Mouse (Mus musculus): ENCODE results near the gene Filip1. TPM values are rescaled to one million over a fixed set of nuclear protein-coding genes. Genes with fewer than 3 reads are reported as not detected.

Gene Filip1
- polyA plus RNA-seq, 1 experiment from 2014 or later = 4.2 TPM

DNA sequence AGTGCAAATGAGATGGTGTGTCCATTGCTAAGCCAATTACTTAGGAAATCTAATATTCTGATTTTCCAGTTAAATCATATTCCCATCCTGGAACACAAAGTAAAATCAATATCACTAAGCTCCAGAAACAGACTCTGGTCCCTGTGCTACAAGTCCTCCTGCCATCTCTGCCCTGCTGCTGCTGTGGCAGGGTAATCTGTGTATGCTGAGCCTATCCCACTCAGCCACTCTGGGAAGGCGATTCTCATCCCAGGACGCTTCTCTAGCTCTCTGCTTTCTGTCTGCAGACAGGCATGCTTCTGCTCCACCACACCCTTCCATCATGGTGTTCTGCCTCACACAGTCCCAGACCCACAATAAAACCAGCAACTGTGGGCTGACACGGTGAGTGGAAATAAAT lies 7.8 kb upstream of the Filip1 start:
- no peak for ATAC-seq (ENCODE audit: low FRiP score)
- 68% methylated on average over 3 of the region's 3 CpGs for WGBS
- no peak overlapping the region for H3K4me3 ChIP-seq

DNA sequence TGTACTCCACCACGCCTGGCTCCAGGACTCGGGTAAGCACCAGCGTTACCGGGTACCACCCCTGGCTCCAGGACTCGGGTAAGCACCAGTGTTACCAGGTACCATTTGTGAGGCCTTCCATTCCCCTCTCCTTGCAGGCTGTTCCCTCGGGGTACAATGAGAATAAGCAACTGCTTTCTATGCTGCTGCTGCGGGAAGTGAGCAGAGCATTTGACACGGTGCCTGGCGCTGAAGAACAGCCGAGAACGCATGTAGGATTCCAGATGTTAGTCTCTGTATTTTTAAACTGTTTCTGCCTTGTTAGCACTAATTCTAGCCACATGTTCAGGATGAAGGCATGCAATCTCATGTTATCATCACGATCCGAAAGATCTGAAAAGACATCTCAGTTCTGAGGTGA lies 635 bp downstream of the Filip1 start:
- no peak for ATAC-seq (ENCODE audit: low FRiP score)
- Histone ChIP-seq H3K4me3 (no peak overlapping the region), H3K4me1 (no peaks in the 10 kb centered on the region), H3K27ac (no peak overlapping the region), H3K9ac (no peak overlapping the region), H3K9me3 (replicated peaks) (no peaks in the 10 kb centered on the region), H3K27me3 (no peaks in the 10 kb centered on the region), H3K36me3 (no peaks in the 10 kb centered on the region), H3K4me2 (replicated peaks) (no peak overlapping the region)
- 83% methylated on average over 13 of the region's 13 CpGs for WGBS

More for the DNA sequence above, 7.8 kb upstream of the Filip1 start:
- no peak overlapping the region for H3K27ac ChIP-seq
- no peaks in the 10 kb centered on the region for H3K4me1 ChIP-seq
- H3K9ac ChIP-seq = no peak overlapping the region
- no peaks in the 10 kb centered on the region for H3K27me3 ChIP-seq
- H3K9me3 ChIP-seq (replicated peaks) = no peaks in the 10 kb centered on the region
- no peak overlapping the region for H3K4me2 ChIP-seq (replicated peaks)
- no peaks in the 10 kb centered on the region for H3K36me3 ChIP-seq

DNA sequence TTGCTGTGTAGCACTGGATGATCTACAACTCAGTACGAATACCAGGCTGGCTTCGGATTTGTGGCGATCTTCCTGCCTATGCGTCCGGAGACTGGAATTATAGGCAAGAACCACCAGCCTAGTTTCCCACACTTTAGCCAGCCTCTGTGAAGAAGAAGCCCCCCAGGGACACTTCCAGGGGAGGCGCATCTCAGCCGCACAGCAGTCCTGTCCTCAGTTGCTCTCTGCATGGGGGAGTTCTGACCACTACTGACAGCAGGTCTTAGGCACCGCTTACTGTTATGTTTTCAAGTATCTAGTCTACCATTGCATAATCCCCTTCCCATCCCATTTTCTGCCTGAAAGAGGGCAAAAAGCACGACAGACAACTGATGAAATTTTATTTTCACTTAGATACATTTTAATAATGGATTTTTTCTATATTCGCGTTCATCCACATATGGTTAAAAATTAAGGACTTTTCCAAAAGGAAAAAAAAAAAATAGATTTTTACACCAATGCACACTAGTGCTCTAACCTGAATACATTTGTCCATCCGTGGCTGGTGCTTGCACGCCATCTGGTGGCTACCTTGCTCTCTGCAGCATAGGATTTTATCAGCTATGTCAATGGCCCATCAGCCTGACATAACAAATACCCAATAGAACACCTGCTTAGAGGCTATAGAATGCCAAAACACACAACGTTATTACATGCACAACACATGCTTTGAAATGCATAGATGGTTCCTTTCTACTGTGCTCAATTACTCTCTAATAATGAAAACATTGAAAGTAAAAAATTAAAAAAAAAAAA lies 10.1 kb downstream of the Filip1 start:
- Histone ChIP-seq H3K9me3 (replicated peaks) (no peaks in the 10 kb centered on the region), H3K4me3 (no peak overlapping the region), H3K9ac (no peak overlapping the region), H3K36me3 (no peaks in the 10 kb centered on the region), H3K27me3 (no peaks in the 10 kb centered on the region), H3K4me1 (peaks cover 2% of the 10 kb centered on the region; the same call in 1 of the 2 replicates), H3K4me2 (replicated peaks) (no peak overlapping the region), H3K27ac (no peak overlapping the region)
- peak; percentile 78 for ATAC-seq (ENCODE audit: low FRiP score)
- WGBS = 42% methylated on average over 14 of the region's 14 CpGs

DNA sequence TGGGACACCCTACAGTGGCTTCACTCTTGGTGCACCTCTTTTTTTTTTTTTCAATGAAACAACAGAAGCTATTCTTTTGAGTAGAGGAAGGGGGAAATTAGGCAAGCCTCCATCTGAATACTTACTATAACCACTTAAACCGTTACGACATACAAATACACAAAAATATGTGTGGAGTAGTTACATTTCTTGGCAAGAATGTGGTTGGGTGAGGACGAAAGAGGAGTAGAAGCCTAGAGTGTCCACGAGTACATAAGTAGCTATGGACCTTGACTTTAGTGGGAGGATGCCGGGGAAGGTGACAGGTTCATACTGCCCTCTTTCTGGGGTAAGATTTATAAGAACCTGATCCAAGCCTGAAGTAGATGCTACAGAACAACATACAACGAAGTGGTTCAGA lies 15.4 kb downstream of the Filip1 start:
- no peak overlapping the region for H3K4me3 ChIP-seq
- H3K4me1 ChIP-seq = no peaks in the 10 kb centered on the region
- H3K4me2 ChIP-seq (replicated peaks) = no peak overlapping the region
- no peak overlapping the region for H3K27ac ChIP-seq
- no peak for ATAC-seq (ENCODE audit: low FRiP score)
- no peak overlapping the region for H3K9ac ChIP-seq
- H3K27me3 ChIP-seq = no peaks in the 10 kb centered on the region
- no peaks in the 10 kb centered on the region for H3K36me3 ChIP-seq
- no peaks in the 10 kb centered on the region for H3K9me3 ChIP-seq (replicated peaks)
- WGBS = 87% methylated on average over 6 of the region's 6 CpGs

DNA sequence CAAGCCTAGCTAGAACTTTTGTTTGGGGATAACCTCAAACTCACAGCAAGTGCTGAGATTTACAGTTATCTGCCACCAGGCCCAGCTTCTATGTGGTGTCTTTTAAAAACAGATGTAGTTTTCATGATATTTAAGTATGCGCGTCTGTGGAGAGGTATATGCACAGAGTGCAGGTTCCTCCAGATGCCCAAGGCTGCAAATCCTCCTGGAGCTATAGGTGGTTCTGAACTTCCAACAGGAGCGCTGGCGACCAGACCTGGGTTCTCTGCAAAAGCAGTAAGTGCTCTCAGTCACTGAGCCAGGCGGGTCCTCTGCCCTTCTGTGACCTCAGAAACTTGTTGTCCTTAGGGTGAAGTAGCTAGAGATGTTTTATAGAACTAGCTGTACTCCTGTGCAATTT lies 18.4 kb downstream of the Filip1 start:
- Histone ChIP-seq H3K4me3 (no peak overlapping the region), H3K27ac (no peak overlapping the region), H3K27me3 (no peaks in the 10 kb centered on the region), H3K9ac (no peak overlapping the region), H3K9me3 (replicated peaks) (no peaks in the 10 kb centered on the region), H3K36me3 (no peaks in the 10 kb centered on the region), H3K4me1 (no peaks in the 10 kb centered on the region), H3K4me2 (replicated peaks) (no peak overlapping the region)
- no peak for ATAC-seq (ENCODE audit: low FRiP score)
- 92% methylated on average over 5 of the region's 5 CpGs for WGBS

DNA sequence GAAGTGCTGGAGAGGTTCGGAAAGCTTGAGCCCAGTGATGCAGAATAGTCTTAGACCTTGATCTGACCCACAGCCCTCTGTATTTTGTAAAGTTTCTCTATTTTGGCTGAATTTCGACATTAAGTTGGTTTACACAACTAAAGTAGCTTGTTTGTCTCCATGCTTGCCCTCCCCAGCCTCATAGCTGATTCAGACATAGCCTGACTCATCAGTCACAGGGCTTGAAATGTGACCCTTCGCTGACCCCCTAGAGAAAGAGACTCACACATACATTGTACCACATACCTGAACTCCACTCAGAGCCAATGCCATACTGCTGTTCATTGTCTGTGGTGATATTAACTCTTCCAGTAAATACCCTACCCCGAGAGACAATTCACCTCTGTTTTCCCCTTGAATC lies 19.6 kb downstream of the Filip1 start:
- Histone ChIP-seq H3K27ac (no peak overlapping the region), H3K4me2 (replicated peaks) (no peak overlapping the region), H3K4me1 (no peaks in the 10 kb centered on the region), H3K36me3 (no peaks in the 10 kb centered on the region), H3K9me3 (replicated peaks) (no peaks in the 10 kb centered on the region), H3K27me3 (no peaks in the 10 kb centered on the region), H3K9ac (no peak overlapping the region), H3K4me3 (no peak overlapping the region)
- WGBS = 78% methylated on average over 4 of the region's 4 CpGs
- ATAC-seq (ENCODE audit: low FRiP score) = no peak

DNA sequence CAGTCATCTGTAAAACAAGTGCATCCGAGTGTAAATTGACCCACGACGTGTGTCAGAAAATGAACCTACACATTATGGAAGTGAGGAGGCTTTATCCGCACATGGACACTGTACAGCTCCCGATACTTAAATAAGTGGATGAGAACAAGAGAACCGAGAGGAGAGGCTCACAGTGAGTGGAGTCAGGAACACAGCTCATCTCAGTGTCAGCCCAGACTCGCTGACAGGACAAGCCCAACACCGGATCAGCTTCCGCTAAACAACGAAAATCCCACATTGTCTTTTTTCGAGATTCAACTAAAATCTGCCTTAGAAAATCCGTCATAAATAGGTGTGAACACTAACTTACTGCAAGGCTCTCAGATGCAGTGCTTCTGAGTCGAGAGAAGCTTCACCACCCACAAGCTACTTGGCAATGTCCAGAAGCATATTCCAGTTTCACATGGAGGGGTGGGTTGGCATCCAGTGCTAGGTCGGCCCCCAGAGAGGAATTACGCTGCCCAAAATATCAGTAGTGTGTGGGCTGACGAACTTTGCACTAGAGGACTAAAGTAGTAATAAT lies 22.1 kb downstream of the Filip1 start:
- Histone ChIP-seq H3K4me1 (no peaks in the 10 kb centered on the region), H3K9me3 (replicated peaks) (no peaks in the 10 kb centered on the region), H3K27ac (no peak overlapping the region), H3K4me2 (replicated peaks) (no peak overlapping the region), H3K27me3 (no peaks in the 10 kb centered on the region), H3K4me3 (no peak overlapping the region), H3K9ac (no peak overlapping the region), H3K36me3 (no peaks in the 10 kb centered on the region)
- 81% methylated on average over 16 of the region's 16 CpGs for WGBS
- ATAC-seq (ENCODE audit: low FRiP score) = no peak

DNA sequence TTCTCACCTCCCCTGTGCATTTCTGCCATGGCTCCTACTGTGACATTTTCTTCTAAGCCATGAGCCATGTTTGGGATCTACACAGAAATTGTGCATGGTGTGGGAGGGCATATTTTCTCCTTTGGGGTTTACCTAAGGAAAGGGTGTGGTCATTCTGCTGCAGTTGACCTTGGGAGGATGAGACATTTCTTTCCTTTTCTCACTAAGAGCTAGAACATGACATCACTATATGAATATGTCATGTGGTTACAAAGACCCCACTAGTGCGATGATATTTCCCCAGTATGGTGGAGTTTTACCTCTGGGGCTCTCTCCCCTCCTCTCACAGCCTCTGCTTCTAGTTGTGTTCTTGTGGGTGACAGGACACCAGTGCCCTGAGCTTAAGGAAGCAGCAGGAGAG lies 22.9 kb downstream of the Filip1 start:
- no peaks in the 10 kb centered on the region for H3K36me3 ChIP-seq
- H3K4me2 ChIP-seq (replicated peaks) = no peak overlapping the region
- ATAC-seq (ENCODE audit: low FRiP score) = no peak
- H3K27ac ChIP-seq = no peak overlapping the region
- no peaks in the 10 kb centered on the region for H3K4me1 ChIP-seq
- H3K4me3 ChIP-seq = no peak overlapping the region
- H3K9me3 ChIP-seq (replicated peaks) = no peaks in the 10 kb centered on the region
- WGBS = 79% methylated on average over 1 of the region's 1 CpGs
- H3K9ac ChIP-seq = no peak overlapping the region
- H3K27me3 ChIP-seq = no peaks in the 10 kb centered on the region

DNA sequence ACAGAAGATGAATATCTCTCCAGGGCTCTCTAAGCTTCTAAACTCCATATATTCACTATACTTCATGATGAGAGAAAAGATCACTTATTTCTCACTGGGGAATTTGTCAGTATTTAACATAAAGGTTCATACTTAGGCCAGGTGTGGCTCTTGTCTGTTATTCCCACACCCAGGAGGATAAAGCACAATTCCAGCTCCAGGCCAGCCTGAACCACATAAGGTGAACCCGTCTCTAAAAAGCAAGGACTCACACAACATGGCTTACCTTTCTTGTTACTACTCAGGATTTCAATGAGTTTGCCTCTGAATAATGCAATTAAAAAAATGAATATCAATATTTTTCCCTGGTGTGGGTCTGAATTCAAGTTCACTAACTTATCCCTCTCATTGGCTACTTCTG lies 23.6 kb downstream of the Filip1 start:
- no peak overlapping the region for H3K4me2 ChIP-seq (replicated peaks)
- H3K4me3 ChIP-seq = no peak overlapping the region
- no peak overlapping the region for H3K27ac ChIP-seq
- H3K9me3 ChIP-seq (replicated peaks) = no peaks in the 10 kb centered on the region
- 85% methylated on average over 1 of the region's 1 CpGs for WGBS
- H3K4me1 ChIP-seq = no peaks in the 10 kb centered on the region
- no peaks in the 10 kb centered on the region for H3K36me3 ChIP-seq
- H3K27me3 ChIP-seq = no peaks in the 10 kb centered on the region
- H3K9ac ChIP-seq = no peak overlapping the region
- ATAC-seq (ENCODE audit: low FRiP score) = no peak

DNA sequence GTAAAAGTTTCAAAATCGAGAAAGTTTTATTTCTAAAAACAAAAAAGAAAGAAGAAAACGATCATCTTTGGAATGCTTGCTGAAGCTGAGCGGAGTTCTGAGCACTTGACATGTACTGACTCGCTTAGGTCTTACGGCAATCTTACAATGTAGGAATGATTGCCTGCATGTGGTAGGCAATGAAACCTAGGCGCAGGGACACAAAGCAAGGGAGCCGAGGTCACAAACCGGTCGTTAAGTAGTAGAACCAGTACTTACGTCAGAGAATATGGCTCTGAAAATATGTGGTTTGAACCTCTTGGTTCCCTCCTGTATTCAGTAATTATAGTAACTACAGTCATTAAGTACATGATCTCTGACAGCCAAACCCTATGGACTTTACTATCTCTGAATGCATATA lies 29.4 kb downstream of the Filip1 start:
- no peaks in the 10 kb centered on the region for H3K27me3 ChIP-seq
- ATAC-seq (ENCODE audit: low FRiP score) = no peak
- no peak overlapping the region for H3K4me3 ChIP-seq
- no peaks in the 10 kb centered on the region for H3K9me3 ChIP-seq (replicated peaks)
- H3K27ac ChIP-seq = no peak overlapping the region
- H3K9ac ChIP-seq = no peak overlapping the region
- WGBS = 88% methylated on average over 10 of the region's 10 CpGs
- H3K4me2 ChIP-seq (replicated peaks) = no peak overlapping the region
- H3K36me3 ChIP-seq = no peaks in the 10 kb centered on the region
- no peaks in the 10 kb centered on the region for H3K4me1 ChIP-seq

DNA sequence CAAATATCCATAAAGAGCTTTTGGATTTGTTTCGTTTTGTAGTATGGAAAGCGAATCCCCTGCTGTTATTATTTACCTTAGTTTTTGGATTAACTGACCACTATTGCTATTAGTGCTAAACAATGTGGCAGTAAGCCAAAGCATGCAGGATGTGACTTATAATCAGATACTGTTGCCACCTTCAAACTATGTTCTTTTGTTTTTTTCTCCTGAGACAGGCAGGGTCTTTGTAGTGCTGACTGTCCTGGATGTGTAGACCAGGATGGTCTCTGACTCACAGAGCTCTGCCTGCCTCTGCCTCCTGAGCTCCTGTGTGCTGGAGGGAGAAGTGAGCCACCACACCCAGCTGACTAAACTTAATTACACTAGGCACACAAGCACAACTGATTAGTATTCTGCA lies 33.4 kb downstream of the Filip1 start:
- Histone ChIP-seq H3K4me3 (no peak overlapping the region), H3K27me3 (no peaks in the 10 kb centered on the region), H3K27ac (no peak overlapping the region), H3K9ac (no peak overlapping the region), H3K4me2 (replicated peaks) (no peak overlapping the region), H3K36me3 (no peaks in the 10 kb centered on the region), H3K9me3 (replicated peaks) (no peaks in the 10 kb centered on the region), H3K4me1 (peaks cover 7% of the 10 kb centered on the region)
- ATAC-seq (ENCODE audit: low FRiP score) = no peak
- WGBS = 94% methylated on average over 2 of the region's 2 CpGs

DNA sequence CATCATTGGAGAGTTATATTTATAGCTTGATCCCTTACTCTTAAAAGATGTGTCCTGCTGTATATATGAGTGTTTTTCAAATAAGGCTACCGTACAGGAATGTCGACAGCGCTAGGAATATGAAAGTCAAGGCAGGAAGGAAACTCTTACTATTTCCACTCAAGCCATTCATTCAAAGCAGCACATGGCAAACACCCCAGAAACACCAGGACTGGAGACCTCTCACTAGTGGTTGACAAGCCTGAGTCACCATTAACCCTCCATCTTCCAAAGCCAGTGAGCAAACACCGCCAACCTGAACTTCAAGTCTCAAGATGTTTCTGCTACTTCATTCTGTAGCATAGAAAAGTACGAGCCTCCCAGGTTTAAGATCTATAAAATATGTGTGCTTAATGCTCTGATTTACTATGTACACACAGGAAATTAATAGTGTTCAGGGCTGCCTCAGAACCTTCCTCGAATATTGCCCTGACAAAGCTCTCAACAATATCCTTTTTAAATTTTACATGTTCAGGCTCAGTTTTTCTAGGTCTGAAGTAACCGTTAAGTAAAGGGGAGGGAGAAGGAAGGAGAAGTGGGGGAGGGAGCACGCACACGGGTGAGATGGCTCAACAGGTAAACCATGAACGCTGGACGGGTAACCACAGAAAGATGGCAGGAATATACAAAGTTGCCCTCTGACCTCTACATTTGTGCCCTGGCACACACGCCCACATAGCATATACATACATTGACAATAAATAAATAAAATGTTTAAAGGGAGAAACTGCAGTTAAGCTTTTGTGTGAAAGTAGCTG lies 34.2 kb downstream of the Filip1 start:
- ATAC-seq (ENCODE audit: low FRiP score) = no peak
- Histone ChIP-seq H3K36me3 (no peaks in the 10 kb centered on the region), H3K4me3 (no peak overlapping the region), H3K27ac (no peak overlapping the region), H3K9me3 (replicated peaks) (no peaks in the 10 kb centered on the region), H3K4me1 (peaks cover 7% of the 10 kb centered on the region), H3K4me2 (replicated peaks) (peak overlapping the region; percentile 44; the same call in 1 of the 2 replicates), H3K9ac (no peak overlapping the region), H3K27me3 (no peaks in the 10 kb centered on the region)
- WGBS = 91% methylated on average over 12 of the region's 12 CpGs
